Mouse (Mus musculus): Measurements from ENCODE around the gene 4931406P16Rik.

DNA sequence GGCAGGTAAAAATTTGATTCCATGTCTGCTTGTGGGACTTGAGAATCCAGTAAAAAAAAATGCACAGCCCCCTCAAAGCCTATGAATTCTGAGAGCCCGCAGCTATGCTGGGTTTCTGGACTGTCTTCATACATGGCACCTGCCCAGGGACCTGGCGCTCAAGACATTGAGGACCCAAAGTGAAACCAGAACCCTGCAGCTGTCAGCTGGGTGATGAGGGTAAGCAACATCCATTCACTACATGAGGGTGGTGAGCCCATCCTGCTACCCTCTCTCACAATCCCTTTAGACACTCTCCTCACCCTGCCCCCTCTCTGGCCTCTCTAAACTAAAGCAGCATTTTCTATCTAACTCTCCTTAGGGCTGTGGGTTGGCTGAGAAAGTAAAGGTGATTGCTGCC is 35.7 kb downstream of the 4931406P16Rik start:
- no peak for TF ChIP-seq POLR2A (IDR thresholded peaks at IDR 0.05; ENCODE audit: borderline replicate concordance, extremely low read depth, insufficient read depth, insufficient read length, poor library complexity, severe bottlenecking)
- no peak for TF ChIP-seq CTCF (IDR thresholded peaks at IDR 0.05; ENCODE audit: borderline replicate concordance, extremely low read depth, insufficient read depth, insufficient read length)

Measured in brain, embryonic 14.5 days (tissue).